Mouse (Mus musculus): ENCODE measurements around the gene Eipr1. TPM values are rescaled to one million over a fixed set of nuclear protein-coding genes. Genes with fewer than 3 reads are reported as not detected.
A peak's percentile ranks its signal among the peaks of the same experiment; 100 is the strongest.

Gene Eipr1
- polyA plus RNA-seq, 1 experiment from 2014 or later, result 45.5 TPM

DNA sequence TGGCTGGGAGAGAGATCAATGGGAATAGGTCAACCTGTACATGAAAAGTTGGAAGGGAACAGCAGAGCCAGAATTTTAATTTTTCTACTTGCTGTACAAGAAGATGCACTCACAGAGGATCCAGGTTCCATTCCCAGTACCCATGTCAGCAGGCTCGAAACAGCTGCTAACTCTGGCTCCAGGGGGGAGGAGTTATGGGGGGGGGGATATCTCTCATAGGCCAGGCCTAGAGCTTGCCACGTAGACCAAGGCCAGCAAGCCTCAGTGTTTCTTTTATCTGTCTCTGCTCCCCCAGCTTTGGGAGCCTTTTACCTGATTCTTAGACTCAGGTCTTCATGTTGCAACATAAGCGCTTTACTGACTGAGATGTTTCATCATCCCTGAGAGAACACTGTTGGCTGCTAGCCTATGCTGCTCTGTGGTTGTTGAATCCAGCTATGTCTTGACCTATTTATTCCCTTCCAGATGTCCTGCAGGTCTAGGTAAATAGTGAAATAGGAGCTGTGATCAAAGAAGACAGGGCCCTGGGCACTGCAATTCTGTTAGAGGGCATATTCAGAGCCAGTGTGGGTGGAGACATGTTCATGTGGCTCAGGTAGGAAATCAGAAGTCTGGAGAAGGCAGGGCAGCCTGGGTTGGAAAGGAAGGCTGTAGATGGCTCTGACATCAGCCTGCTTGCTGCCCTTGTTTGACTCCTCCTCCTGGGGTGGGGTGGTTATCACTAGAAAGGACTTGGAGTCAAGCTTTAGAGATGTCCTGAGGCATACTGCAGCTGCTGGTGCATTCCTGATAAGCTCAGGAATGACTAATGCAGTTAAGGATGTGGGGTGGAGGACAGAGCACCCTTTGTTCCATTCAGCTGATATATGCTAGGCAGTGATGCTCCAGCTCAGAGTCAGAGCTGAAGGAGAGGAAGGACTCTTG lies 53.2 kb downstream of the Eipr1 start:
- Histone ChIP-seq H3K4me3 (no peak overlapping the region), H3K4me1 (peaks cover 57% of the 10 kb centered on the region), H3K27ac (replicated peaks) (peak overlapping the region; percentile 61), H3K9me3 (replicated peaks) (no peaks in the 10 kb centered on the region), H3K36me3 (no peaks in the 10 kb centered on the region), H3K27me3 (ENCODE audit: low read depth, poor library complexity, severe bottlenecking) (no peaks in the 10 kb centered on the region)
- 72% methylated on average over 3 of the region's 3 CpGs for WGBS
- no peak for DNase-seq (ENCODE audit: low spot score)

DNA sequence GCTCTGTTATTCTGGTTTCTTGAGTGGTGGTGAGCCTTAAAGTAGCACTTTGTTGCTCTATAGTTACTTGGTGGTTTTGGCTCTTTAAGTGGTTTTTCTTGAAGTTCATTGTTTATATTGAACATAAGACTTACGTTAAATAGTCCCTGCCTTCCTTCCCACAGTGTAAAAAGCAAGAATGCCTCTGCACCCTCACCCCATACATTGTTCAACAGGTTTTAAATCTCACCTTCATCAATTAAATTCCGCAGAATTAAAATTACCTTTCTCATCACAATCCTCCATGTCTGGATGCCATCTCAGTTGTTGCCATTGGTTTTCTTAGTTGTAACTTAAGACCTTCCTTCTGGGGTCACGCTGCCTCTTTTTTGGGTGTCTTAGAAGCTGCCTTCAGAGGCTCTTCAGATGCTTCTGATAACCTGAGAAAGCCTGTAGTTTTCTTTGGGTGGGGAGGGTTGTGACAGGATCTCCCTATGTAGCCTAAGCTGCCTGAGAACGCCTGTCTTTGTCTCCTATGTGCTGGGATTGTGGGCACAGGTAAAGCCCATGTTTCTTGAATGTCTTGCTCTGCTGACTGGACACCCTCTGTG lies 57.3 kb downstream of the Eipr1 start:
- no peaks in the 10 kb centered on the region for H3K36me3 ChIP-seq
- H3K27me3 ChIP-seq (ENCODE audit: low read depth, poor library complexity, severe bottlenecking), result peaks cover 29% of the 10 kb centered on the region; the same call in 1 of the 2 replicates
- no peak overlapping the region for H3K4me3 ChIP-seq
- WGBS, result 80% methylated on average over 4 of the region's 4 CpGs
- DNase-seq (ENCODE audit: low spot score), result no peak
- peak overlapping the region; percentile 53; the same call in 1 of the 2 replicates for H3K27ac ChIP-seq (replicated peaks)
- H3K4me1 ChIP-seq, result peaks cover 55% of the 10 kb centered on the region
- no peaks in the 10 kb centered on the region for H3K9me3 ChIP-seq (replicated peaks)

DNA sequence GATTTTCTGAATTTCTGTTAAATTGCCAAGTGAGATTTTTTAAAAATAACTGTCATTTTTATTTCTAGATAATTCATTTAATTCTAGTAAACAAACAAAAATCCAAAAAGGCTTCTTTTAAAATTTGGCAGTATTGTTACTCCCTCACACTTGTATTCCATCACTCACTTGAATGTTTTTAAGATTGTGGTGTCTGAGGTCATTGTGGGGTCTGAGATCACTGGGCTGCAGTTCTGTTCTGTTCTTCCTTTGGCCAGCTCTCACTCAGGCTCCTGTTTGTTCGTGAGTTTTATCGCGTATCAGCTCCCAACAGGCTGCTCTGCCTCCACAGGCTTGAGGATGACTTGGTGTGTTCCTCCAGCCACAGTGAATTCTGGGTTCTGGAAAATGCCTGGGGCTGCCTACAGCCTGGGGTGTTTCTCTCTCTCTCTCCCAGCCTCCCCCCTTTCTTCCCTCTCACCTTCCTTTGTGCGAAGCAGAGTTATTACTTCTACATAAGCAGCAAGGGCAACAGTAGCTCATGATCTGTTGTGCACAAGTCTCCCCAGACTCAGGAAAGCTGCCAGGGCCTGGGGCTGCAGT lies 58.2 kb downstream of the Eipr1 start:
- 66% methylated on average over 4 of the region's 4 CpGs for WGBS
- no peak overlapping the region for H3K4me3 ChIP-seq
- H3K4me1 ChIP-seq, result peaks cover 52% of the 10 kb centered on the region
- H3K9me3 ChIP-seq (replicated peaks), result 0 out of 2 replicates have a peak, but pooled peaks cover 3% of the 10 kb centered on the region
- DNase-seq (ENCODE audit: low spot score), result no peak
- H3K27ac ChIP-seq (replicated peaks), result peak overlapping the region; percentile 83
- H3K27me3 ChIP-seq (ENCODE audit: low read depth, poor library complexity, severe bottlenecking), result peaks cover 39% of the 10 kb centered on the region
- H3K36me3 ChIP-seq, result no peaks in the 10 kb centered on the region

DNA sequence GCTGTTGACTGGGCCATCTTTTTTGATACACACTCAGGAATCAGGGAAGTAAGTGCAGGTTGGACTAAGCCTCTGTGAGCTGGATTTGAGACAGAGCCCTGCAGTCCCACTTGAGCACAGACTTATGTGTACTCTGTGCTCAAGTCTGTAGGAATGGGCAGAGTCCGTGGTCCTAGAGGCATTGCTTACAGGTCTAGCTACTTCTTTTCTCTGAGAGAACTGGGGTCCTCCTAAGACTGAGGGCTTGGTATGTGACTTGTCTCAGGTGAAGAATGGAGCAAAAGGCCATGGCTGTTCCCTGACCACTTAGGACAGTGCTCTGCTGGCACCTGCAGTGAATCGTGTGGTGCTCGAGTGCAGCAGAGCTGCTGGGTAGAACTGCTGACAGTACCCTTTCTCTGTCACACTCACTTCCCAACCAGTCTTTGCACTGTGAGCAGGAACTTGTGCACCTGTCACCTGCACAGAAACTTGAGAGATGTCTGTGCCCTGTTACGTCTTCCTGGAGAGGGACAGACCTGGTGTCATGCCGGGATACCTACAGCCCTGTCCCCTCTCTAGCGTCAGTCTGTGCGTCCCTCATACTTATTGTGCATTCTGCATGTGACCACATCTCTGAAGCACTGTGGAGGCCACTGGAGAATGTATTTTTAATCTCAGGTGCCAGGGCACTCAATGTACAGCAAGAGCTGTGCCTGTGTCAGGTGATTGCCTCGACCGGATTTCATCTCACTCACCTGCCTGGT lies 65.3 kb downstream of the Eipr1 start:
- Histone ChIP-seq H3K27ac (replicated peaks) (peak overlapping the region; percentile 93), H3K36me3 (no peaks in the 10 kb centered on the region), H3K4me3 (peak overlapping the region; percentile 33), H3K27me3 (ENCODE audit: low read depth, poor library complexity, severe bottlenecking) (peaks cover 70% of the 10 kb centered on the region), H3K4me1 (peaks cover 62% of the 10 kb centered on the region), H3K9me3 (replicated peaks) (0 out of 2 replicates have a peak, but pooled peaks cover 3% of the 10 kb centered on the region)
- 10% methylated on average over 9 of the region's 9 CpGs for WGBS
- no peak for DNase-seq (ENCODE audit: low spot score)

DNA sequence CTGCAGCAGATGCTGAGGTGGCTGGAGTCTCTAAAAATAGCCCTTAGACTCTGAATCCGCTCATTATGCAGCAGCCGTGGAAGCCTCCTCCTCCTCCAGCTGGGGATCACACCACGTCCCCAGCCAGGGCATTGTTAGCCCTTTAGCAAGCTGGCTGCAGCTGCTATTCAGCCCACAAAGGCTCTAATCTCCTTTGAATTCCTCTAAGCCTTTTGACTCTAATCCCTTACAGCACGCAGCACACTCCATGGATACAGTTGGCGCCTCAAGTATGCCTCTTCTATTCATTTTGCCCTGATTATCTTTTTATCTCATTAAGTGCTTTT lies 65.8 kb downstream of the Eipr1 start:
- DNase-seq (ENCODE audit: low spot score), result peak; percentile 89
- WGBS, result 4% methylated on average over 5 of the region's 5 CpGs
- Histone ChIP-seq H3K4me3 (peak overlapping the region; percentile 33), H3K4me1 (peaks cover 65% of the 10 kb centered on the region), H3K27ac (replicated peaks) (peak overlapping the region; percentile 93), H3K9me3 (replicated peaks) (0 out of 2 replicates have a peak, but pooled peaks cover 3% of the 10 kb centered on the region), H3K36me3 (no peaks in the 10 kb centered on the region), H3K27me3 (ENCODE audit: low read depth, poor library complexity, severe bottlenecking) (peaks cover 71% of the 10 kb centered on the region)

DNA sequence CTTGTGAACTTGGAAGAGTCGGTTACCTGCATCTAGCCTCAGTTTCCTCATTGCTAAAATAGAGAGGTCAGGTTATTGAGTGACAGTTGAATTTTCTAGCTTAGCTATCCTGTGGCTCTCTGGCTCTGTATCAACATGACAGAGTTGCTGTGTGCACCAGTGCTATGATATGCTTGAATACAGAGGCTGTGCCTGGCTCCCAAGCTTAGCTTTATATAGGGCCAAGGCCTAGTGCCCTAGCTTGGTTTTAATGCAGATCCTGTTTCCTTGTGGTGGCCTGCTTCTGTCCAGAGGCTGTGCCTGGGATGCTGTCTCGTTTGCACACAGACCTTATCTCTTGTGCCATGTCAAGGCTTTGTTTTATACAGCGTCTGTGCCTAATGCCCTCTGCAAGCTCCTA lies 66.3 kb downstream of the Eipr1 start:
- WGBS, result 13% methylated on average over 3 of the region's 3 CpGs
- Histone ChIP-seq H3K36me3 (no peaks in the 10 kb centered on the region), H3K9me3 (replicated peaks) (0 out of 2 replicates have a peak, but pooled peaks cover 3% of the 10 kb centered on the region), H3K4me1 (peaks cover 67% of the 10 kb centered on the region), H3K27me3 (ENCODE audit: low read depth, poor library complexity, severe bottlenecking) (peaks cover 71% of the 10 kb centered on the region), H3K27ac (replicated peaks) (peak overlapping the region; percentile 93), H3K4me3 (peak overlapping the region; percentile 25; the same call in 1 of the 2 replicates)
- DNase-seq (ENCODE audit: low spot score), result peak; percentile 62

DNA sequence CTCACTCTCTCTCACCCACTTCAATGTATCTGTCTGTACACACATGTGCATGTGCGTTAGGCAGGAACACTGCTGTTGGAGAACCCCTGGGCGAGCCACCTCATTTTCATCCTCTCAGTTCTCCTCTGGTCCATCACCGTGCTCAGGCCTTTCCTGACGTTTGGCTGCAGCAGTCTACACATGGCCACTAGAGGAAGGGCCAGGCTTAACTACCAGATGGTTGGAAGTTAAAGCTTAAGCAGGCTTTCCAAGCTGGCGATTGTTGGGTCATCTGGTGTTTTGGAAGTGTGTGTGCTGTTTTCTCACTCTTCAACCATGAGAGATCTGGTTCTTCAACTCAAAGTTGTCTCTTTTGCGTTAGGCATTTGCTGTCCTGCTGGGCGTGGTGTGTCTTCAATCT lies 71.9 kb downstream of the Eipr1 start:
- no peak for DNase-seq (ENCODE audit: low spot score)
- Histone ChIP-seq H3K36me3 (no peaks in the 10 kb centered on the region), H3K27ac (replicated peaks) (peak overlapping the region; percentile 71), H3K9me3 (replicated peaks) (no peaks in the 10 kb centered on the region), H3K4me1 (peaks cover 36% of the 10 kb centered on the region), H3K27me3 (ENCODE audit: low read depth, poor library complexity, severe bottlenecking) (peaks cover 33% of the 10 kb centered on the region), H3K4me3 (no peak overlapping the region)
- WGBS, result 92% methylated on average over 7 of the region's 7 CpGs

DNA sequence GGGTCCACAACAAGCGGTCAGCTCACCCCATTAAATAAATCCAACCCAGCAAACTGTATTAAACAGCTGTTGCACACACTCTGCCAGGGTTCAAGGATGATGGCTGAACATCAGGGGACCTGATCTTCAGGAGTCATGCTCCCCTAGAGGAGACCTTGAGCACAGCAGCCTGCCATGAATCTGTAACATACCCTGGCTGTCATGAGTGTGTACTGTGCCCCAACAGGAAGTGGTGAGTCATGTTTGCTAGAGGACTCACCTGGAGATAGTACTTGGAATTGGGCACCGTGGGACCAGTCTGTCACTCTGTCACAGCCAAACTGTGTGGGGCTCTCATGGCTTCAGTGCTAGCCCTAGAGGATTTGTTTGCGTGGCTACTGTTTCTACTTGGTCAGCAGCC lies 77.9 kb downstream of the Eipr1 start:
- Histone ChIP-seq H3K4me3 (no peak overlapping the region), H3K36me3 (0 out of 2 replicates have a peak, but pooled peaks cover 3% of the 10 kb centered on the region), H3K4me1 (peaks cover 16% of the 10 kb centered on the region; the same call in 1 of the 2 replicates), H3K27ac (replicated peaks) (no peak overlapping the region), H3K27me3 (ENCODE audit: low read depth, poor library complexity, severe bottlenecking) (no peaks in the 10 kb centered on the region), H3K9me3 (replicated peaks) (no peaks in the 10 kb centered on the region)
- DNase-seq (ENCODE audit: low spot score), result no peak
- 91% methylated on average over 3 of the region's 3 CpGs for WGBS

DNA sequence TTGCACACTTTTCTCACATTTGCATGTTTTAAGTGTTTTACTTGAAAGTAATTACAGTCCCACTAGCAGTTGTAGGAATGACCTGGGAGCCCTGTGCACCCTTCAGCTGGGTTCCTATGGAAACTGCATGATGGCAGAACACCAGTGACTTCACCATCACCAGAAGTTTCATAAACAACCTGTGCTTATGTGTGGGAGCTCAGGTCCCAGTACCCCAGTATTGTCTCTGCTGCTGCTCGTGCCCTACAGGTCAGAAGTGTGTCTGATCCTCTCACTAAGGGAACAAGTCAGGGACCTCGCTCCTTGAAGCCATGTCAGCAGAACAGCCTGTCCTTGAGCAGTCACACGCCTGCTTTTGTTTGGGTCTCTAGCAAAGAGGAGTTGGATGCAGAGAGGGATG lies 78.9 kb downstream of the Eipr1 start:
- Histone ChIP-seq H3K36me3 (0 out of 2 replicates have a peak, but pooled peaks cover 3% of the 10 kb centered on the region), H3K27ac (replicated peaks) (no peak overlapping the region), H3K27me3 (ENCODE audit: low read depth, poor library complexity, severe bottlenecking) (no peaks in the 10 kb centered on the region), H3K4me1 (peaks cover 16% of the 10 kb centered on the region; the same call in 1 of the 2 replicates), H3K4me3 (no peak overlapping the region), H3K9me3 (replicated peaks) (no peaks in the 10 kb centered on the region)
- DNase-seq (ENCODE audit: low spot score), result no peak
- 87% methylated on average over 3 of the region's 3 CpGs for WGBS

DNA sequence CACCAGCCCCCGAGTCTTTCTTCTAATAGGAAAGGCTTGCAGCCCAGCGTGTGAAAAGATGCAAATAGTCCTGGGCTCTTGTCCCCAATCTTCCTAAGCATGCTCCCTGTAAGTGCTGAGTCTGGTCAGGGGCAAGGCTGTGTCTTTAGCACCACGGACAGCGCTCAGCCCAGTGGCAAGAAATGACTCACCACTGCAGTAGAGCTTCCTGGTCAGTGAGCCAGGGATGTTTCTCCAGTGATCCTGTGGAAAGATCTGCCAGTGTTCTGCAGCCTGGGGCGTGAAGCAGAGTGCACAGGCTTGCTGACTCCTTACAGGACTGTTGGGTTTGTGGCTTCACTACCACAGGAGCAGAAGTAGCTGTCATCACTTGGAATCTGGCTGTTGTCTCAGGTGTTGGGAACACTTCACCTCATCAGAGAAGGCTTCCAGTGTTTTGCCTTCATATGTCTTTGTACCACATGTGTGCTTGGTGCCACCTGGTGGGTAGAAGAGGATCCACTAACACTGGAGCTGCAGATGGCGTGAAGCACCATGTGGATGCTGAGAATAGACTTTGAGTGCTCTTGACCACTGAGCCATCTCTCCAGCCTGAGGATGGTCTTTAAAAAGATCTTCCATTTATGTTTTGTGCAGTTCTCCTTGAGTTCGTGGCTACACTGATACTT lies 79.6 kb downstream of the Eipr1 start:
- Histone ChIP-seq H3K9me3 (replicated peaks) (no peaks in the 10 kb centered on the region), H3K4me1 (peaks cover 16% of the 10 kb centered on the region; the same call in 1 of the 2 replicates), H3K27ac (replicated peaks) (no peak overlapping the region), H3K27me3 (ENCODE audit: low read depth, poor library complexity, severe bottlenecking) (no peaks in the 10 kb centered on the region), H3K36me3 (0 out of 2 replicates have a peak, but pooled peaks cover 3% of the 10 kb centered on the region), H3K4me3 (no peak overlapping the region)
- peak; percentile 48 for DNase-seq (ENCODE audit: low spot score)
- WGBS, result 46% methylated on average over 7 of the region's 7 CpGs

DNA sequence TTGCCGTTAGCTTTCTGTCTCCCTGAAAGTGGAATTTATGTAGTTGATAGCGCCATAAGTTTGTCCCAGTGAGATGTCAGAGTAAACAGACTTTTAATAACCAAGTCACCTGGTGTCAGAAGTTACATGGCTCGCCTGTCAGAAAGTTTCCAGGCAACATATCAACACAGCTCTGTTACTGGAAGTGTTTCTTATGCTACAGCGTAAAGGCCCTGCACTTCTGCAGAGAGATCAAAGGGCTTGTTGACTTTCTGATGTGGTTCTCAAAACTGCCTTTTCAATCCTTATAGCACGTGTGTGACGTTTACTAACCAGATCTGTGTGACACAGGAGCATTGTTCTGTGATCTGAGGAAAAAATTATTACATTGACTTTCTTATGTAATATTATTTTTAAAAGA lies 82.7 kb downstream of the Eipr1 start:
- WGBS, result 90% methylated on average over 6 of the region's 6 CpGs
- no peak overlapping the region for H3K27ac ChIP-seq (replicated peaks)
- H3K4me3 ChIP-seq, result no peak overlapping the region
- DNase-seq (ENCODE audit: low spot score), result no peak
- H3K4me1 ChIP-seq, result peaks cover 16% of the 10 kb centered on the region
- no peaks in the 10 kb centered on the region for H3K9me3 ChIP-seq (replicated peaks)
- H3K36me3 ChIP-seq, result 0 out of 2 replicates have a peak, but pooled peaks cover 3% of the 10 kb centered on the region
- no peaks in the 10 kb centered on the region for H3K27me3 ChIP-seq (ENCODE audit: low read depth, poor library complexity, severe bottlenecking)

DNA sequence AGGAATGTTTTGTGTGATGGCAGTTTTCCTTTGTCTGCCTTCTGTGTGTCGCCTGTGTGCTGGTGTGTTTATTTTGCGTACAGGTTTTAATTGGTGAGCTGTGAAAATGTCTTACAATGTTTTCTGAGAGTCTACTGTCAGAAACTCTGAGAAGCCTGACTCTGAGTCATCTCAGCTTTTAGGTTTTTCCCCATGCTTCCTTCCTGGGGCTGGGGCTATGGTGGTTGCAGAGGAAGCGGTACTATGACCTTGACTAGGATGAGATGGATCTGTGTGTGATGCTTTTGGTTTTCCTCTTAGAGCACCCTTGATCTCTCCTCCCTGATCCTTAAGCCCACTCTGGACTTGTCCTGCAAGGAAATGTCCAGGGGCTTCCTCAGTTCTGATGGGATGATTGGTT lies 84.1 kb downstream of the Eipr1 start:
- no peak overlapping the region for H3K4me3 ChIP-seq
- H3K4me1 ChIP-seq, result peaks cover 10% of the 10 kb centered on the region
- 94% methylated on average over 3 of the region's 3 CpGs for WGBS
- H3K27me3 ChIP-seq (ENCODE audit: low read depth, poor library complexity, severe bottlenecking), result no peaks in the 10 kb centered on the region
- no peak overlapping the region; the same call in 1 of the 2 replicates for H3K27ac ChIP-seq (replicated peaks)
- H3K36me3 ChIP-seq, result no peaks in the 10 kb centered on the region
- no peak for DNase-seq (ENCODE audit: low spot score)
- no peaks in the 10 kb centered on the region for H3K9me3 ChIP-seq (replicated peaks)
